Mouse (Mus musculus) T-helper 1 cell (primary cell): ENCODE measurements around the gene Gal.

Experiments
- in situ Hi-C: fragments of 300-600 bp; cut with MboI, MseI; formaldehyde crosslinking; loops from one replicate; pipeline ENCODE4 v1.15.1; 2025; ENCODE audit warnings: high pct_unique_total_duplicates

Gene Gal

DNA sequence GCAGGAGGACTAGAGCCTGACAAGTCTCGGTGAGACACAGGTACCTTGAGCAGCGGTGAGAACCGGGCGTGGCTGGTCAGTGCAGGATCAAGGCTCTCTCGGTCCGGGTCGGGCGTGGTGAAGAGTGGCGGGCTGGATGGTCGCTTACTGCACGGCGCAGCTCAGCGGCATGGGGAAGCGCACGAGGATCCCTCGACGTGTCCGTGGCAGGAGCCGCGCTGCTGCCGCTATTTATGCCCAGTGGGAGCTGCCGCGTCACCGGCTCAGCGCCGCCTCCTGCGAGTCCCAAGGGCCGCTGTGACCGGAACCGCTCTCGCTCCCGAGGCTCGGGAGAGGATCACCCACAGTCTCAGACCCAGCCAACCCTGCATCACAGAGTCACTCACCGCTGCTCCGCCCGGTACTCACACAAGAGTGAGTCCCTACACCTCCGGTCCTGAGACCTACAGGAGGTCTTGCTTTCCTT is at the start of gene Gal:
Gene Gal (minus strand): TSS at position 277 of the 466 bp plus-strand sequence.
- in situ Hi-C loops: no loop called here

- in situ Hi-C loops: loop anchor here (10.0 kb wide), 1 partner anchor 365 kb away; no protein-coding TSS in a partner anchor
Measured at GRCm38 (mm10) chr19:3459986-3460385, 45.6 kb upstream of the Gal start.

GRCm38 (mm10) chr19:3458331-3459099 is 44.2 kb upstream of the Gal start:
- in situ Hi-C loops: no loop called here

GRCm38 (mm10) chr19:3457700-3458099 is 43.4 kb upstream of the Gal start:
- in situ Hi-C loops: no loop called here

DNA sequence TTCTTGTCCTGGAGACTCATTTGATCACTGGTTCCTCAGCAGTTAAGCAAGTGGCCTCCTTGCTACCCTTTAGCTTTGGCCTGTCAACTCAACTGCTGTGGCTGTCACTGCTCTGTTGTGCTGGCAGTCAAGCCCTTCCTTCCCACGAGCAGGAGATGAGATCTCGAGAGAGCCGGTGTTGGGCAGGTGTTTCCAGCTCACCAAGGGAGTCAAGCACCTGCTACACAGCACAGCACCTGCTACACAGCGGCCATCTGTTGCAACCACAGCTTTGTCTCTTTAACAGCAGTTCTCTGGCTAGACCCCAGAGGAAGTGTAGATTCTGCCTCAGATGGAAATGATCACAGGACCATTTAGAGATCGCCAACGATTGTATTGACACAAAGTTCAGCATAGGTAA is 37.3 kb upstream of the Gal start:
- in situ Hi-C loops: no loop called here

DNA sequence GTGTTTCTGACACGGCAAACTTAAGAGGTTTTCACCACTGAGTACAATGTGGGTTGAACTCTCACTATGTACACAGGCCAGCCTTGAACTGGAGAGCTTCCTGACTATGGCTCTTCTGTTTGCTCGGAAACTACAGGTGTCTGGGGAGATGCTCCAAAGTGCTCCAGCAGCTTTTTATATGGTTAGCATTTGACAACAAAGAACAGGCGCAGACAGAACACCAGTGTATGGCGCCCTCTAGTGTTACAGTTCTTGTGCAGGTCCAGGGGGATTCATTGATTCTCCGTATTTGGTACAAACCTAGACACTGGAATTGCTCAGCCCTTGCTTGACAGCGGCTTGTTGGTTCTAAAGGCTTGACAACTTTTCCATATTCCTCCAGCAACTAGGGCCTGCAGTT is 36.8 kb upstream of the Gal start:
- in situ Hi-C loops: no loop called here

DNA sequence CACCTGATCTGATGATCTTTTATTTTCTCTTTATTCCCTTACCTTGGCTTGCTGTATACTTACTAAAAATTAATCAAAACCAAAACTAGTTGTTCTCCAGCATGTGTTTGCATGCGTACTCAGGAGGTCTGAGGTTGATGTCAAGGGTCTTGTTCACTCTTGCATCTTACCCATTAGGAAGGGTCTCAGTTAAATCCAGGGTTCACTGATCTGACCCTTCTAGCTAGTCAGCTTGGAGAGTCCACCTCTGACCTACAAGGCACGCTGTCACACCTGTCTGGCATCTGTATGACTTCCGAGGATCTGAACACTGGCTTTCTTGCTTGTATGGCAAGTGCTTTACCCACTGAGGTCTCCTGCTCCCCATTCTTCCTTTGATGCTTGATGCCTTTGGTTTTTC is 36.4 kb upstream of the Gal start:
- in situ Hi-C loops: no loop called here

DNA sequence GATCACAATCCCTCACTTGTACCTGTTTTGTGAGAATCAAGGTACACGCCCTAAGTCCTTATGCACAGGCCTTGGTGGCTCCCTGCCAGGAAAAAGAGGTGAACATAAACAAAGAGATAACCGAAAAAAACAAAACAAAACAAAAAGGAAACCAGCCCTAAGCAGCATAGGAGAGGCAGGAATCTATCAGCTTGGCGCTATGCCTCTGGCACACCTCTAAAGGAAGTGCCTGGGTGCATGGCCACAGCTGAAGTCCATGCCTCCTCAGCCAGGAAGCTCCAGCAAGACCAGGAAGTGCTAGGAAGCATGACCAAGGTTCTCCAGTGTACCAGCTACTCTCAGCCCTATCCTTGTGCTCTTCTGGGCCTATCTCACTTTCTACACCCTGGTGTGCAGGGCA is 34.9 kb upstream of the Gal start:
- in situ Hi-C loops: no loop called here

- in situ Hi-C loops: no loop called here
Measured at GRCm38 (mm10) chr19:3447348-3447747, 33.0 kb upstream of the Gal start.

- in situ Hi-C loops: loop anchor here (5.0 kb wide), 1 partner anchor 99 kb away; no protein-coding TSS in a partner anchor
Measured at GRCm38 (mm10) chr19:3441092-3441491, 26.7 kb upstream of the Gal start.

GRCm38 (mm10) chr19:3440667-3441066 is 26.3 kb upstream of the Gal start:
- in situ Hi-C loops: loop anchor here (5.0 kb wide), 1 partner anchor 98 kb away; no protein-coding TSS in a partner anchor

- in situ Hi-C loops: no loop called here
Measured at GRCm38 (mm10) chr19:3437980-3438379, 23.6 kb upstream of the Gal start.

- in situ Hi-C loops: no loop called here
Measured at GRCm38 (mm10) chr19:3436840-3437239, 22.5 kb upstream of the Gal start.

- in situ Hi-C loops: no loop called here
Measured at GRCm38 (mm10) chr19:3435824-3436223, 21.5 kb upstream of the Gal start.

- in situ Hi-C loops: no loop called here
Measured at GRCm38 (mm10) chr19:3434641-3435040, 20.3 kb upstream of the Gal start.

DNA sequence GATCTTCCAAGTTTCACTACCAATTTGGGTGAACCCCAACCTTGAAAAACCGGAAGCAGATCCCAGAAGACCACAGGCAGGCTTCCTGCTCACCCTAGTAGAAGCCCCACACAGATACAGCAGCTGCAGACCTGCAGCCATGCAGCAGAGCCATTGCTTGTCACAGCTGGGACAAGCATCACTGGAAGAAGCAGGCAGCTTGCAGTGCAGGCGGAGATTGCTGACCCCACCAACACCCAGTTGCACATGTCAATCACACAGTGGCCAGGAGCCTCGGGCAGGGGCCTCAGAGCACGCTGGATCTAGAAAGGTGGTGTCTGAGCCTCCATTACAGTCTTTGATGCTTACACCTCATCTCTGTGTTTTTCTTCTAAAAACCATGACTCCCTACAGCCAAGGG is 19.8 kb upstream of the Gal start:
- in situ Hi-C loops: no loop called here

DNA sequence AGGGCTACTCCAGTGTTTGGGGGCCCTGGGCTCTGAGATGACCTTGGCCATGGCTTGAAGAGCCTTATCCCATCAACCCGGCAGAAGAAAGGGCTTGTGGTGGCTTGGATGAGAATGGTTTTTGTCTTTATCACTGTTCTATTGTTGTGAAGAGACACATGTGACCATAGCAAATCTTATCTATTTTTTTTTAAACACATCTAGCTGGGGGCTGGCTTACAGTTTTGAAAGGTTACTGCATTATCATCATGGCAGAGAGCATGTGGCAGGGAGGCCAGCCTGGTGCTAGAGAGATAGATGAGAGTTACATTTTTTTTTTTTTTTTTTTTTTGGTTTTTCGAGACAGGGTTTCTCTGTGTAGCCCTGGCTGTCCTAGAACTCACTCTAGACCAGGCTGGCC is 17.6 kb upstream of the Gal start:
- in situ Hi-C loops: no loop called here

GRCm38 (mm10) chr19:3431066-3431465 is 16.7 kb upstream of the Gal start:
- in situ Hi-C loops: no loop called here

GRCm38 (mm10) chr19:3429156-3429816 is 14.9 kb upstream of the Gal start:
- in situ Hi-C loops: no loop called here

DNA sequence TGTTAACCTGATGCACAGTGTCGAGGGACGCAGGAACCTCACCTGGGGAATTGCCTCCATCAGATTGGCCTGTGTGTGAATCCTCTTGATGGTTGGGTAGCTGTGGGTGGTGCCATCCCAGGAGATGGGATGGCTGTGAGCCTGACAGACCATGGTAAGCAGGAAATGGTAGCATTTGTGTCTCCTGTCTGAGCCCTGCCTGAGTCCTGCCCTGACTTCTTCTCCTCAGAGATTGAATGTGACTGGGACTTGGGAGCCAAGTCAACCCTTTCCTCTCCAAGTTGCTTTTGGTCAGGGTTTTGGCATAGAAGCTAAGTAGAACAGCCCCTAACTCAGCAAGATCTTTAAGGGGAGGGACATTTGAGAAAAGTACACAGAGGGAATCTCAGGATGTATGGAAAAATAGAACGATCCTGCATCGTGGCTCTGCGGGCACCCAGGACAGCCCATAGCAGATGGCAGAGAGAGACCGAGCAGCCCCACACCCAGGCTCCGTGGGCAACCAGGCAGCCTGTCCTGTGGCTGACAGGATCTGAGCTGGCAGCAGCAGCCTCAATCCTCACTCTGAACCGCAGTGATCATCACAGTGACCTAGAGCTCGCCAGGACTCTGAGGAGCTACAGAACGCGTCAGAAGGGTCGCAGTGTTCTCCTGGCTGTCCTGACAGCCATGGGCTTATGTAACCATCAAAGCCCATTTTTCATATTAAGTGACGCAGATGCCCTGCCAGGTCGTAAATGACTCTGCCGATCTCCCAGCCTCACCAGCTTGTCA is 13.9 kb upstream of the Gal start:
- in situ Hi-C loops: no loop called here

GRCm38 (mm10) chr19:3424214-3424613 is 9.9 kb upstream of the Gal start:
- in situ Hi-C loops: no loop called here

- in situ Hi-C loops: no loop called here
Measured at GRCm38 (mm10) chr19:3422981-3423380, 8.6 kb upstream of the Gal start.
